Mouse (Mus musculus): ENCODE data around the gene Bcl9.
A peak's percentile ranks its signal among the peaks of the same experiment; 100 is the strongest.

The Bcl9 gene

GRCm38 (mm10) chr3:97230631-97231404, 66.9 kb downstream of the Bcl9 start:
- DNase-seq: no peak

GRCm38 (mm10) chr3:97228457-97228856, 69.3 kb downstream of the Bcl9 start:
- DNase-seq: no peak

- peak in 1 of 2 experiments; percentile 73 for DNase-seq
Measured at GRCm38 (mm10) chr3:97228020-97228419, 69.7 kb downstream of the Bcl9 start.

DNA sequence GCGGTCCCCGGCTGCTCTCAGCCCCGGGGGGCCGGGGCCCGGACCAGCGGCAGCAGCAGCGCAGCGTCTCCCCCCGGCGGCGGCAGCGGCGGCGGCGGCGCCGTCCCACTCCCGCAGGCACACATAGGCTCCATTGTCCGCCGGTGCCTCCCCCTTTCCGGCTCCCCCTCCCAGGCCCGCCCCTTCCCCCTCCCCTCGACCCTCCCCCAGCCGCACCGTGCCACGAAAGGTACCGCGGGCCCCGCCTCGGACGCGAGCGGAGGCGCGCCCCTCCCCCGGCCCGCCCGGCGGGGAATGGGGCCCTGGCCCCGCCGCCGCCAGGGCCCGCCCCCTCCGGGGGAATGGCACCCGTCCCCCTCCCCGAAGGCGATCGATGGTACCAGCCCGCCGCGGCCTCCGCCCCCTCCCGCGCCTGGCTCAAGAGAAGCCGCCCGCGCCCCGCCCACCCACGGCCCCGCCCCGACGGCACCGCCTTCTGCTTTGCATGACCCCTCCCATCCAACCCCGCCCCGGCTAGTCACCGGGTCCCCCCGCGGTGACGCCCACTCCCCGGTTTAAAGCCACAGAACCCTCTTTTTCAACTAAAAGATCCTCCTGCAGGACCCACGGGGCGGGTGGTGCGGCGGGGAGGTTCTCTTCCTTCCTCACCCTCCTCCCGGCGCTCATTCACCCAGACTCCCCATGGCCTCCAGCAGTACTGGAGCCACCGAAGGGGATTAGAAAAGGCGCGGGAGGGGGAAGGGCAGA, 70.3 kb downstream of the Bcl9 start:
- peak; percentile 97 to 98 for DNase-seq

DNA sequence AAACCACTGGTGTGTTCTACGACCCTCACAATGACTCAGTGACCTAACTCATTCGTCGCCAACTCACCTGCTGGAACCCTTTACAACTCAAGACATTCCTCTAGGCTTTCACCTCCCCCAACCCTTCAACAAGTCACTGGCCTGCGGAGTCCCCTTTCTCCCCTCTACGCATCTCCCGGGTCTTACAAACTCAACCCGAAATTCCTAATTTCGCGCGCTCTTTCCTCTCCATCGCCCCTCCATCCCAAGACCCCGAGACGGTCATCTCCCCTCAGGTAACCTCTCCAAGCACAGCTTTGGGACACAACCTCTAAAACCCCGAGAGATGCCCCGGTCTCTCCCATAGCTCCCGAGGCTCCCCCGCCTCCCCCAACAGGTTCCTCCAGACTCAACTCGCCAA, 71.0 kb downstream of the Bcl9 start:
- no peak for DNase-seq

GRCm38 (mm10) chr3:97225231-97225630, 72.5 kb downstream of the Bcl9 start:
- DNase-seq: no peak

GRCm38 (mm10) chr3:97223261-97223660, 74.5 kb downstream of the Bcl9 start:
- no peak for DNase-seq

- no peak for DNase-seq
Measured at GRCm38 (mm10) chr3:97215526-97215925, 82.2 kb downstream of the Bcl9 start.

- no peak for DNase-seq
Measured at GRCm38 (mm10) chr3:97214439-97214838, 83.3 kb downstream of the Bcl9 start.

DNA sequence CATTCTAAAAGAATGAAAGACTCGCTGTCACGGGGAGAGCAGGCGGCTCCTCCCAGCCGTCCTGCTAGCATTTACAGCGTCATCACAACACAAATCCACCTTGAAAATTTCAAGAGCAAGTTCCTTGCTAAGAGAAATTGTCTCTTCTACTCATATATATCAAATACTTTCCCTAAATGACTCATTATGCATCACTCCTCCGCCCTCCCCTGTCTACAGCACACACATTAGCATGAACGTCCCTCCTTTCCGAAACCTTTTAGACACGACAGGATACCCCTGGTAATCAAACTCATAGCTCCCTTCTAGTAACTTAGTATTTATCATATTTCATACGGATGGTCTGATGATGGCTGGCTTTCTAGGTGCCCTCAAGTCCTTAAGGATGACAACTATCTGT, 83.8 kb downstream of the Bcl9 start:
- DNase-seq: no peak

DNA sequence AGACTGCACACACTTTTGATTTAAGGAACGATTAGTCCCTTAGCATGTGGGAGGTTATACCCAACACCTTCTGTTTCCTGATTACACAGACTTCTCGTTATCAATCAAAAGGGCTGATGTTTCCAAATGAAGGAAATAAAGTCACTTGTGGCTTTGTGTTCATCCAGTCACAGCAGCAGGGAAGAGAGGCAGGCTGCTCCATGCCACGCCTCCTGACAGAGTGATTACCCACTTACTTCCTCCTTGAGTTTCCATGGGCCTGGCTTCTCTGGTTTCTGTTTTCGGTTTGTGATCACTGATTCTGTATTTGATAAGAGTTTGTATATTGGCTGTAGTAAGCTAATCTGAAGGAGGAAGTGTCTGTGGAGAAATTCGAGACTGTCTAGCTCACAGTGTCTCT, 86.5 kb downstream of the Bcl9 start:
- DNase-seq: no peak

- no peak for DNase-seq
Measured at GRCm38 (mm10) chr3:97209351-97209750, 88.4 kb downstream of the Bcl9 start.

DNA sequence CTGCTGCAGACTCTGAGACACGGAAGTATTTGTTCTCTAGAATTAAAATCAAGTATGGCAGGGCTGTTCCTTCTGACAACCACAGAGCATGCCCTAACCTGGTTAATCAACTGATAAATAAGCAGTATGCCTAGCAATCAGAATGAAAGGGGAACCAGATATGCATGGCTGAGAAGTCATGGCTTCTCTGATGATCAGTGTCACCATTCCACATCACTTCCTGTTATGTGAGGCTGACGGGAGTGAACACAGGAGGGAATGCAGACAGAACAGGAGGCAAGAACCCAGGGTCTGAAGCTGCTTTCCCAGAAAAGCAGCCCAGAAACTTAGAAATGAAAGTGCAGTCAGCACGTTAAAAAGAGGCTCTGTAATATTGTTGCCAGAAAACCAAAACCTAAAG, 91.2 kb downstream of the Bcl9 start:
- no peak for DNase-seq

DNA sequence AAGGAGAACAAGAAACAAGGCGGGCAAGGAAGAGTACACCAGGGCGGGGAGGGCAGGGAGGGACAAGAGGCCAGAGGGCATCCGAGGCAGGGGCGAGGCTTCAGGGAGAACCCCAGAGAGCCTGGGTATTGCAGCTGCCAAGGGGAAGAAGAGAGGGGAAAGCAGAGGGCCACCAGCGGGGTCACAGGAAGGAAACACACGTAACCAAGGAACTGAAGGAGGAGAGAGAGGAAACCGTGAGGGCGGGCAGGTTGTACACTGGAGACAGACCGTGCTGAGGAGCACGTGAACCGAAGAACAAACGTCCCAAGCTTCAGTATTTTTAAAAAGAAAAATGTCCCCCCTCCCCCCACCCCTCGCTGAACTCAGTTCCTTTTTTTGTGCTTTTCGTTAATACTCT, 93.8 kb downstream of the Bcl9 start:
- no peak for DNase-seq

- DNase-seq: peak; percentile 79 to 81
Measured at GRCm38 (mm10) chr3:97201943-97202342, 95.8 kb downstream of the Bcl9 start.

- no peak for DNase-seq
Measured at GRCm38 (mm10) chr3:97199261-97199660, 98.5 kb downstream of the Bcl9 start.

DNA sequence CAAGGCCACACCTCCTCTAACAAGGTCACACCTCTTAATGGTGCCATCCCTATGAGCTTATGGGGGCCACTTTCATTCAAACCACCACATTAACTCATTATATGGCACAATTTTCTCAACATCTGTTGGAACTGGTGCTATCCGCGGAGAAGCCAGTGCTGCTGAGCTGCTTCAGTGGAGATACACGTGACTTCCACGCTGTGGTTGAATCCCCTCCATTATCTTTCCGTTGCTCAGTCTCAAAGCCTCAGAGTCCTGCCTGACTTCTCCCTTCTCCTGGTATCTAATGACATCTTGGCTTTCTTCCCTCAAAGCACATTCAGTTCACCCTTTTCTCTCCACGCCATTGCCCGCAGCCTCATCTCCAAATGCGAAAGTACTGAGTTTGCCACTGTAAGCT, 101.1 kb downstream of the Bcl9 start:
- no peak for DNase-seq

DNA sequence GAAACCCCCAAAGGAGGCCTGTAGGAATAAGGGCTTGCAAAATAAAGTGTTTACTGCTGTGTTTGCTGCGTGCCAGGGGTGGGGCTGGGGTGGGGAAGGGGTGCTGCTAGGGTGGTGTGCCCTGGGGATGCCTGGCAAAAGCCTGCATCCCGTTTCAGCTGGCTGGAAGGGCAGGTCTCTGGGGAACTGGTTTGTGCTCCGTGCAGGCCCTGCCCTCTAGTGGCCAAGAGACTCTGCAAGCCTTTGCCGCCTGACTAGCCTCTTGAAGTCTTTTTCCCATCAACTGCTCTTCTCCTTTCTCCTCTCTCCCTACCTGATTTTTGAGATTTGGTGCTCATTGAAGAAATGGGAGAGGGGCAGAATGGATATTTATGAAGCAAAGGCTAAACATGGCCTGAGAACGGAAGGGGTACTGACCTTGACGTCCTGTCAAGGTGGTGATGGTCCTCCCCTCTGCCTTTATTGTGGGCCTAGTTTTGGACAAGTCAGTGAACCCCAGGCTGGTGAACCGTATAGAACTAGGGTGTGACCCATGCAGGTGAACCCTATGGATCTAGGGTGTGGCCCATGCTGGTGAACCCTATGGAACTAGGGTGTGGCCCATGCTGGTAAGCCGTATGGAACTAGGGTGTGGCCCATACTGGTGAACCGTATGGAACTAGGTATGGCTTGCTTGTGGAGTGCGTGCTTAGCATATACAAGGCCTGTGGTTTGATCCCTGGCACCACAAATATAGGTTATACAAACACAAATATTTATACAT, 112.4 kb downstream of the Bcl9 start:
- peak; percentile 81 to 88 for DNase-seq

- no peak for DNase-seq
Measured at GRCm38 (mm10) chr3:97183810-97184209, 113.9 kb downstream of the Bcl9 start.

- DNase-seq: no peak
Measured at GRCm38 (mm10) chr3:97180527-97180926, 117.2 kb downstream of the Bcl9 start.

DNA sequence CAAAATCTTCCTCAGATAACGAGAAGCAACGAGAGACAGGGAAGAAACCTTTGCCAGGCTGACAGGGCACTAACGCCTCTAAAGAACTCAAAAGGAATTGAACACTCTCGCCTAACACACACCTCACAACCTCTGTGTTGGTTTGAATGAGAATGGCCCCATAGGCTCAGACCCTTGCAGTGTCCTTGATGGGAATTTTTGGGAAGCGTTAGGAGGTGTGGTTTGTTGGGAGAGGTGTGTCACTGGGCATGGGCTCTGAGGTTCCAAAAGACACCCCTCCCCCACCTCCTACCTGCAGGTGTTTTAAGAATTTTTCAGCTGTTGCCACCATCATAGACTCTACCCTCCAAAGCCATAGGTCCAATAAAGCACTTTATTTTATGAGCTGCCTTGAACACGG, 118.8 kb downstream of the Bcl9 start:
- DNase-seq: no peak

- no peak for DNase-seq
Measured at GRCm38 (mm10) chr3:97172632-97173031, 125.1 kb downstream of the Bcl9 start.

- DNase-seq: peak; percentile 45 to 67
Measured at GRCm38 (mm10) chr3:97172231-97172630, 125.5 kb downstream of the Bcl9 start.

DNA sequence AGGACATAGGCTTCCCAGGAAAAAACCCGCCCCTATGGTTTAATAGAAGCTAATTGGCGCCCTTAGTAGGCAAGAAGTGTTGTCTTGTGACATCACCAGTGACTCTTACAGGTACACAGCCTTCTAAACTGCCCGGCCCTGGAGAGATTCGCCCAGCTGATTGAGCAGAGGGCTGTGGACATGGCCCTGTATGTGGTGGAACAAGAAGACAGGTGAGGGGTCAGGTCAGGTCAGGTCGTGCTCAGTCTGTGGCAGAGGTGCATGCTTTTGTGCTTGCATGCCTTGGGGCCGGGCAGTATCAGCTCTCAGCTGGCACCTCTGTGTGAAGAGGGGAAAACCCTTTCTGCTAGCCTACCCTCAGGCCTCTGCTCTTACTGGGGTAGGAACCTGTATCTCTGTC, 126.2 kb downstream of the Bcl9 start:
- peak in 1 of 2 experiments; percentile 19 for DNase-seq

Data from kidney, postnatal 4 days (tissue).